Mouse (Mus musculus): ENCODE data around the gene Sel1l.
A peak's percentile ranks its signal among the peaks of the same experiment; 100 is the strongest.

The Sel1l gene

GRCm38 (mm10) chr12:91849045-91849467, at the start of gene Sel1l:
Sel1l (minus strand) TSS chr12:91849157.
- peak; percentile 99 for DNase-seq (ENCODE audit: low spot score)

GRCm38 (mm10) chr12:91892622-91893560, 43.9 kb upstream of the Sel1l start:
- no peak for DNase-seq (ENCODE audit: low spot score)

- DNase-seq (ENCODE audit: low spot score), result no peak
Observed at GRCm38 (mm10) chr12:91880431-91880830, 31.5 kb upstream of the Sel1l start.

GRCm38 (mm10) chr12:91878912-91879250, 29.9 kb upstream of the Sel1l start:
- DNase-seq (ENCODE audit: low spot score), result no peak

- DNase-seq (ENCODE audit: low spot score), result no peak
Observed at GRCm38 (mm10) chr12:91878056-91878911, 29.3 kb upstream of the Sel1l start.

- peak; percentile 23 for DNase-seq (ENCODE audit: low spot score)
Observed at GRCm38 (mm10) chr12:91877646-91878045, 28.7 kb upstream of the Sel1l start.

- DNase-seq (ENCODE audit: low spot score), result no peak
Observed at GRCm38 (mm10) chr12:91870671-91871070, 21.7 kb upstream of the Sel1l start.

- DNase-seq (ENCODE audit: low spot score), result no peak
Observed at GRCm38 (mm10) chr12:91869352-91869751, 20.4 kb upstream of the Sel1l start.

- no peak for DNase-seq (ENCODE audit: low spot score)
Observed at GRCm38 (mm10) chr12:91854330-91854729, 5.4 kb upstream of the Sel1l start.

- DNase-seq (ENCODE audit: low spot score), result no peak
Observed at GRCm38 (mm10) chr12:91848394-91849044, 438 bp downstream of the Sel1l start.

GRCm38 (mm10) chr12:91846038-91846437, 2.9 kb downstream of the Sel1l start:
- DNase-seq (ENCODE audit: low spot score), result no peak

- no peak for DNase-seq (ENCODE audit: low spot score)
Observed at GRCm38 (mm10) chr12:91845393-91845792, 3.6 kb downstream of the Sel1l start.

- no peak for DNase-seq (ENCODE audit: low spot score)
Observed at GRCm38 (mm10) chr12:91844542-91844941, 4.4 kb downstream of the Sel1l start.

- DNase-seq (ENCODE audit: low spot score), result no peak
Observed at GRCm38 (mm10) chr12:91843888-91844287, 5.1 kb downstream of the Sel1l start.

GRCm38 (mm10) chr12:91841714-91842113, 7.2 kb downstream of the Sel1l start:
- DNase-seq (ENCODE audit: low spot score), result no peak

- DNase-seq (ENCODE audit: low spot score), result no peak
Observed at GRCm38 (mm10) chr12:91838261-91838660, 10.7 kb downstream of the Sel1l start.

GRCm38 (mm10) chr12:91837401-91838065, 11.4 kb downstream of the Sel1l start:
- no peak for DNase-seq (ENCODE audit: low spot score)

- DNase-seq (ENCODE audit: low spot score), result no peak
Observed at GRCm38 (mm10) chr12:91833939-91834333, 15.0 kb downstream of the Sel1l start.

GRCm38 (mm10) chr12:91833237-91833938, 15.6 kb downstream of the Sel1l start:
- DNase-seq (ENCODE audit: low spot score), result no peak

GRCm38 (mm10) chr12:91831410-91831809, 17.5 kb downstream of the Sel1l start:
- DNase-seq (ENCODE audit: low spot score), result no peak

GRCm38 (mm10) chr12:91820461-91820860, 28.5 kb downstream of the Sel1l start:
- no peak for DNase-seq (ENCODE audit: low spot score)

All from T-cell, adult 2 months (primary cell).